Mouse (Mus musculus): Measurements from ENCODE around the gene Sema4a. TPM values are rescaled to one million over a fixed set of nuclear protein-coding genes. Genes with fewer than 3 reads are reported as not detected.

The Sema4a gene
- polyA plus RNA-seq, 1 experiment from 2014 or later, result 9.9 TPM

GRCm38 (mm10) chr3:88500655-88501365 is 39.8 kb upstream of the Sema4a start:
- ATAC-seq (ENCODE audit: low FRiP score, low read depth), result no peak

GRCm38 (mm10) chr3:88500087-88500486 is 39.1 kb upstream of the Sema4a start:
- Histone ChIP-seq H3K4me2 (replicated peaks) (peak overlapping the region; percentile 99), H3K9ac (no peak overlapping the region), H3K4me1 (peaks cover 63% of the 10 kb centered on the region)

More at GRCm38 (mm10) chr3:88500655-88501365, 39.8 kb upstream of the Sema4a start:
- Histone ChIP-seq H3K27me3 (no peaks in the 10 kb centered on the region), H3K4me2 (replicated peaks) (peak overlapping the region; percentile 99), H3K4me3 (peak overlapping the region; percentile 86), H3K9me3 (no peaks in the 10 kb centered on the region), H3K4me1 (peaks cover 63% of the 10 kb centered on the region), H3K36me3 (peaks cover 19% of the 10 kb centered on the region), H3K9ac (peak overlapping the region; percentile 94; the same call in 1 of the 2 replicates), H3K27ac (no peak overlapping the region)
- WGBS, result 54% methylated on average over 4 of the region's 4 CpGs

GRCm38 (mm10) chr3:88499580-88499979 is 38.6 kb upstream of the Sema4a start:
- Histone ChIP-seq H3K9ac (no peak overlapping the region), H3K27me3 (no peaks in the 10 kb centered on the region), H3K4me3 (no peak overlapping the region), H3K4me1 (peaks cover 64% of the 10 kb centered on the region), H3K9me3 (no peaks in the 10 kb centered on the region), H3K36me3 (peaks cover 24% of the 10 kb centered on the region), H3K27ac (no peak overlapping the region), H3K4me2 (replicated peaks) (no peak overlapping the region)
- no peak for ATAC-seq (ENCODE audit: low FRiP score, low read depth)
- WGBS, result 76% methylated on average over 4 of the region's 4 CpGs

More at GRCm38 (mm10) chr3:88500087-88500486, 39.1 kb upstream of the Sema4a start:
- WGBS, result 87% methylated on average over 7 of the region's 7 CpGs
- no peak for ATAC-seq (ENCODE audit: low FRiP score, low read depth)
- H3K36me3 ChIP-seq, result peaks cover 21% of the 10 kb centered on the region
- no peaks in the 10 kb centered on the region for H3K27me3 ChIP-seq
- no peaks in the 10 kb centered on the region for H3K9me3 ChIP-seq
- H3K4me3 ChIP-seq, result no peak overlapping the region
- H3K27ac ChIP-seq, result no peak overlapping the region

GRCm38 (mm10) chr3:88495741-88496415 is 34.9 kb upstream of the Sema4a start:
- Histone ChIP-seq H3K36me3 (peaks cover 24% of the 10 kb centered on the region), H3K9ac (peak overlapping the region; percentile 2; the same call in 1 of the 2 replicates), H3K9me3 (no peaks in the 10 kb centered on the region), H3K4me2 (replicated peaks) (no peak overlapping the region), H3K4me1 (peaks cover 58% of the 10 kb centered on the region), H3K4me3 (no peak overlapping the region), H3K27ac (peak overlapping the region; percentile 76; the same call in 1 of the 2 replicates), H3K27me3 (no peaks in the 10 kb centered on the region)
- no peak for ATAC-seq (ENCODE audit: low FRiP score, low read depth)
- WGBS, result 79% methylated on average over 10 of the region's 10 CpGs

GRCm38 (mm10) chr3:88494836-88495628 is 34.0 kb upstream of the Sema4a start:
- H3K4me1 ChIP-seq, result peaks cover 58% of the 10 kb centered on the region
- peak overlapping the region; percentile 19; the same call in 1 of the 2 replicates for H3K9ac ChIP-seq
- 55% methylated on average over 9 of the region's 9 CpGs for WGBS
- ATAC-seq (ENCODE audit: low FRiP score, low read depth), result no peak
- H3K27ac ChIP-seq, result peak overlapping the region; percentile 76
- peaks cover 23% of the 10 kb centered on the region for H3K36me3 ChIP-seq
- H3K27me3 ChIP-seq, result no peaks in the 10 kb centered on the region
- H3K4me3 ChIP-seq, result no peak overlapping the region
- no peaks in the 10 kb centered on the region for H3K9me3 ChIP-seq
- H3K4me2 ChIP-seq (replicated peaks), result no peak overlapping the region; the same call in 1 of the 2 replicates

- no peak overlapping the region for H3K4me3 ChIP-seq
- H3K9ac ChIP-seq, result 0 out of 2 replicates have a peak overlapping the region, but pooled peaks have one; percentile 65
Observed at GRCm38 (mm10) chr3:88493706-88494582, 33.0 kb upstream of the Sema4a start.

GRCm38 (mm10) chr3:88487396-88487795 is 26.4 kb upstream of the Sema4a start:
- no peak for ATAC-seq (ENCODE audit: low FRiP score, low read depth)
- peaks cover 51% of the 10 kb centered on the region for H3K36me3 ChIP-seq
- no peak overlapping the region for H3K4me2 ChIP-seq (replicated peaks)
- H3K4me3 ChIP-seq, result no peak overlapping the region
- H3K4me1 ChIP-seq, result peaks cover 41% of the 10 kb centered on the region
- peaks cover 51% of the 10 kb centered on the region for H3K27me3 ChIP-seq
- no peaks in the 10 kb centered on the region for H3K9me3 ChIP-seq
- WGBS, result 61% methylated on average over 1 of the region's 1 CpGs
- H3K27ac ChIP-seq, result no peak overlapping the region
- no peak overlapping the region for H3K9ac ChIP-seq

More at GRCm38 (mm10) chr3:88493706-88494582, 33.0 kb upstream of the Sema4a start:
- peak overlapping the region; percentile 79 for H3K4me2 ChIP-seq (replicated peaks)
- ATAC-seq (ENCODE audit: low FRiP score, low read depth), result no peak
- H3K36me3 ChIP-seq, result peaks cover 17% of the 10 kb centered on the region
- no peaks in the 10 kb centered on the region for H3K27me3 ChIP-seq
- H3K4me1 ChIP-seq, result peaks cover 69% of the 10 kb centered on the region
- no peaks in the 10 kb centered on the region for H3K9me3 ChIP-seq
- WGBS, result 79% methylated on average over 11 of the region's 11 CpGs
- H3K27ac ChIP-seq, result peak overlapping the region; percentile 76; the same call in 1 of the 2 replicates

GRCm38 (mm10) chr3:88486887-88487286 is 25.9 kb upstream of the Sema4a start:
- Histone ChIP-seq H3K9ac (0 out of 2 replicates have a peak overlapping the region, but pooled peaks have one; percentile 35), H3K27ac (no peak overlapping the region), H3K4me3 (no peak overlapping the region), H3K36me3 (peaks cover 56% of the 10 kb centered on the region), H3K4me2 (replicated peaks) (no peak overlapping the region), H3K9me3 (no peaks in the 10 kb centered on the region), H3K27me3 (peaks cover 56% of the 10 kb centered on the region), H3K4me1 (peaks cover 39% of the 10 kb centered on the region)
- WGBS, result 78% methylated on average over 4 of the region's 4 CpGs
- no peak for ATAC-seq (ENCODE audit: low FRiP score, low read depth)

- Histone ChIP-seq H3K9ac (no peak overlapping the region), H3K4me1 (peaks cover 35% of the 10 kb centered on the region), H3K4me2 (replicated peaks) (no peak overlapping the region), H3K36me3 (peaks cover 57% of the 10 kb centered on the region), H3K27me3 (peaks cover 60% of the 10 kb centered on the region), H3K9me3 (no peaks in the 10 kb centered on the region), H3K27ac (no peak overlapping the region), H3K4me3 (no peak overlapping the region)
- ATAC-seq (ENCODE audit: low FRiP score, low read depth), result no peak
- WGBS, result 60% methylated on average over 5 of the region's 5 CpGs
Observed at GRCm38 (mm10) chr3:88486043-88486442, 25.1 kb upstream of the Sema4a start.

- H3K36me3 ChIP-seq, result peaks cover 61% of the 10 kb centered on the region
- peaks cover 23% of the 10 kb centered on the region for H3K4me1 ChIP-seq
- H3K27me3 ChIP-seq, result peaks cover 62% of the 10 kb centered on the region
- no peaks in the 10 kb centered on the region for H3K9me3 ChIP-seq
- ATAC-seq (ENCODE audit: low FRiP score, low read depth), result no peak
- peak overlapping the region; percentile 31; the same call in 1 of the 2 replicates for H3K9ac ChIP-seq
- WGBS, result 20% methylated on average over 39 of the region's 39 CpGs
- H3K27ac ChIP-seq, result no peak overlapping the region
- H3K4me2 ChIP-seq (replicated peaks), result peak overlapping the region; percentile 52
- H3K4me3 ChIP-seq, result peak overlapping the region; percentile 20
Observed at GRCm38 (mm10) chr3:88484597-88485316, 23.8 kb upstream of the Sema4a start.
